13 mouse cellular contexts compared by ENCODE assay signal in the genomic region with DNA sequence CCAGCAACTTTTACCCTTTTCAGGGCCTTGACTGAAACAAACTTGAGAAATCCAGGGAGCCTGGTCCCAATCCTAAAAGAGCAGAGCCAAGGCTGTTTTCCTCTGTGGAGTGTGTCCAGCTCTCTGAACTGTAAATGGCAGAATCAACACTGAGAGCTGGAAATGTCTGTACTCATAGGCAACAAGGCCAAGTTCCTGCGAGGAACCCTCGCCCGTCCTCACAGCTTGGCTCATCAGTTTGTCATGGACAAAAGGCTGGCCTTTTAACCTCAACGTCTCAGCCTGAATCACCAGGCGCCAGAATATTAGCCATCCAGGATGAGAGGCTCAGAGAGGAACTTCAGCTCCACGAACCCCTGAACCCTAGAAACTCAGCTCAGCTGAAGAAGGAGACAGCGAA. TPM values are rescaled to one million over a fixed set of nuclear protein-coding genes. Genes with fewer than 3 reads are reported as not detected.
DNase-seq lines count a peak whose midpoint lies in the region; ATAC-seq and TF ChIP-seq lines count a peak whose summit lies in the region.
"Had no signal": no experiment of that assay in that cellular context is flagged by ENCODE, and none has a peak within 500 bp of the region (broad histone marks: within the 10 kb centered on the region; RNA-seq: fewer than 3 reads in every experiment).

No protein-coding gene starts in this region.

- no peak overlapping the region for H3K9ac ChIP-seq in intestine, embryonic 15.5 days
- H3K9ac ChIP-seq in intestine, embryonic 16.5 days (ENCODE audit: low read depth, low read length): no peak overlapping the region
- no peak overlapping the region for H3K9ac ChIP-seq in limb, embryonic 14.5 days (ENCODE audit: low read depth, low read length, severe bottlenecking)
- H3K9ac ChIP-seq: liver, embryonic 14.5 days had no signal

- H3K27me3 ChIP-seq in intestine, embryonic 15.5 days (replicated peaks): no peaks in the 10 kb centered on the region
- no peaks in the 10 kb centered on the region for H3K27me3 ChIP-seq in intestine, embryonic 16.5 days (replicated peaks; ENCODE audit: control insufficient read depth, insufficient read depth, low read length)
- no peaks in the 10 kb centered on the region for H3K27me3 ChIP-seq in limb, embryonic 14.5 days (ENCODE audit: control insufficient read depth, insufficient read depth, low read length)

- no peak overlapping the region for H3K4me2 ChIP-seq in intestine, embryonic 15.5 days (replicated peaks)
- H3K4me2 ChIP-seq in intestine, embryonic 16.5 days (ENCODE audit: low read depth, low read length): no peak overlapping the region
- no peak overlapping the region for H3K4me2 ChIP-seq in limb, embryonic 14.5 days (replicated peaks; ENCODE audit: low read depth, low read length, severe bottlenecking)

- 0 out of 2 replicates have a peak overlapping the region, but pooled peaks have one; percentile 6 for H3K27ac ChIP-seq in intestine, embryonic 15.5 days
- no peak overlapping the region for H3K27ac ChIP-seq in intestine, embryonic 16.5 days (ENCODE audit: low read length)
- H3K27ac ChIP-seq in limb, embryonic 14.5 days (replicated peaks; ENCODE audit: low read depth, low read length): peak overlapping the region; percentile 43; the same call in 1 of the 2 replicates
- H3K27ac ChIP-seq: liver, embryonic 14.5 days; macrophage had no signal

- DNase-seq in embryo, embryonic 10 days (ENCODE audit: low spot score): peak; percentile 35
- DNase-seq in embryo, embryonic 9.5 days (ENCODE audit: extremely low spot score): no peak
- peak; percentile 63 for DNase-seq in adrenal gland, postnatal 14 days
- no peak for DNase-seq in limb, embryonic 14.5 days (ENCODE audit: low spot score)
- DNase-seq in ovary, postnatal 36 days (ENCODE audit: low spot score): no peak
- no peak for DNase-seq in left cerebral cortex, adult 8-10 months (ENCODE audit: low spot score in 2 of 2)
- DNase-seq: heart, postnatal 10 days; kidney, adult 9 months; thymus, postnatal 4 days had no signal

- no peaks in the 10 kb centered on the region for H3K9me3 ChIP-seq in intestine, embryonic 15.5 days
- H3K9me3 ChIP-seq in intestine, embryonic 16.5 days (ENCODE audit: control insufficient read depth, low read length): peaks cover 5% of the 10 kb centered on the region; the same call in 1 of the 2 replicates
- peaks cover 4% of the 10 kb centered on the region; the same call in 1 of the 2 replicates for H3K9me3 ChIP-seq in limb, embryonic 14.5 days (ENCODE audit: control insufficient read depth, low read length)

- no peaks in the 10 kb centered on the region for H3K36me3 ChIP-seq in intestine, embryonic 15.5 days
- H3K36me3 ChIP-seq in intestine, embryonic 16.5 days (ENCODE audit: control insufficient read depth, insufficient read depth, low read length): no peaks in the 10 kb centered on the region
- H3K36me3 ChIP-seq in limb, embryonic 14.5 days (ENCODE audit: control insufficient read depth, insufficient read depth, low read length): no peaks in the 10 kb centered on the region; the same call in 1 of the 2 replicates

- 56% methylated on average over 7 of the region's 7 CpGs for WGBS in intestine, embryonic 15.5 days
- WGBS in intestine, embryonic 16.5 days: 55% methylated on average over 7 of the region's 7 CpGs
- 53% methylated on average over 7 of the region's 7 CpGs for WGBS in limb, embryonic 14.5 days

- peaks cover 18% of the 10 kb centered on the region for H3K4me1 ChIP-seq in intestine, embryonic 15.5 days (replicated peaks)
- H3K4me1 ChIP-seq in intestine, embryonic 16.5 days (ENCODE audit: control insufficient read depth, insufficient read depth, low read length): peaks cover 18% of the 10 kb centered on the region
- peaks cover 40% of the 10 kb centered on the region for H3K4me1 ChIP-seq in limb, embryonic 14.5 days (ENCODE audit: control insufficient read depth, insufficient read depth, low read length)

- no peak for TF ChIP-seq POLR2A in limb, embryonic 14.5 days (IDR thresholded peaks at IDR 0.05; ENCODE audit: borderline replicate concordance, extremely low read depth, insufficient read depth, insufficient read length)

- ATAC-seq in intestine, embryonic 15.5 days: no peak
- ATAC-seq in intestine, embryonic 16.5 days: no peak
- no peak for ATAC-seq in limb, embryonic 14.5 days (ENCODE audit: low FRiP score, low read depth)

- H3K4me3 ChIP-seq in intestine, embryonic 15.5 days (replicated peaks): no peak overlapping the region
- no peak overlapping the region for H3K4me3 ChIP-seq in intestine, embryonic 16.5 days (ENCODE audit: low read length)
- H3K4me3 ChIP-seq in limb, embryonic 14.5 days (replicated peaks; ENCODE audit: low read length): no peak overlapping the region

RNA-seq across cellular contexts. Expression of gene Tspan18, which starts 14.7 kb away (rescaled TPM):
- polyA plus RNA-seq in intestine, embryonic 15.5 days (2015; fragmentation: Nextera tagmentation; extraction: Ambion mirVana): 21.4 and 23.0 TPM in 2 replicates
- polyA plus RNA-seq in intestine, embryonic 16.5 days (2015; fragmentation: Nextera tagmentation; extraction: Ambion mirVana): 19.5 and 19.6 TPM in 2 replicates
- total RNA-seq in adrenal gland, postnatal 14 days (2021): 72.2 and 76.9 TPM in 2 replicates
- 34.5 and 42.3 TPM in 2 replicates for polyA plus RNA-seq in limb, embryonic 14.5 days (2012; rRNA removed)
- 24.5 and 26.6 TPM in 2 replicates for polyA plus RNA-seq in limb, embryonic 14.5 days (2014; fragmentation: Nextera tagmentation; extraction: Ambion mirVana)
- total RNA-seq in left cerebral cortex, adult 8-10 months (2022): 1 to 10 TPM; 2.1 to 4.5 (median 3.6) TPM

Comparison
In these comparisons a context has a peak if more than half of its experiments do, and no peak if none do; other contexts are left out.
1. DNase-seq: peak in embryo, embryonic 10 days (single experiment) and adrenal gland, postnatal 14 days (single experiment); none in embryo, embryonic 9.5 days (single experiment), limb, embryonic 14.5 days (single experiment), ovary, postnatal 36 days (single experiment) and left cerebral cortex, adult 8-10 months (0 of 2).